Mouse (Mus musculus): ENCODE measurements at regions not wholly inside any gene's neighbourhood (a gene's known extent, or its start where the extent isn't known, plus 50 kb on each side); places are given as distances from the start of the nearest gene placed in this dataset.

DNA sequence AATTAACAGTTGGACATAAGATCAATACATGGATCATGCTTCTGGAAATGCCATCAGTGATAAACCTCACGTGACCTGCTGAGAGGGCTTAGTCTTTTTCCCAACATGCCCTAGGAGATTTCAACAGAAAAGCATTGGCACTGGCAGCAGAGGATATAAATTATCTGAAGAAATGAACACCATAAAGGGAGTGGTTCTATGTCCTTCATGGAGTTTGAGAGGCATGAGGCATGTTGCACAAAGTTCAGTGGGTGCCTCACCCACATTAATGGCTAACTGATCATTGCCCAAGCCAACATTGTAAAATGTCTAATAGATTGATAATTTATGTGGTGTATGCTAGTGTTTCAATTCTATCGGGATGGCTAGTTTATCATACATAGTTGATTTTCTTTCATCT is 875.6 kb upstream of the Adgrl2 start:
- TF ChIP-seq CTCF (conservative IDR thresholded peaks at IDR 0.05 in 1 of 2, IDR thresholded peaks at IDR 0.05 in 1 of 2; ENCODE audit: low read depth in 2 of 2, low read length in 2 of 2) (no peak), POLR2A (IDR thresholded peaks at IDR 0.05; ENCODE audit: low read depth, low read length) (no peak)
